Mouse (Mus musculus): ENCODE measurements around the gene Tmem260.

DNA sequence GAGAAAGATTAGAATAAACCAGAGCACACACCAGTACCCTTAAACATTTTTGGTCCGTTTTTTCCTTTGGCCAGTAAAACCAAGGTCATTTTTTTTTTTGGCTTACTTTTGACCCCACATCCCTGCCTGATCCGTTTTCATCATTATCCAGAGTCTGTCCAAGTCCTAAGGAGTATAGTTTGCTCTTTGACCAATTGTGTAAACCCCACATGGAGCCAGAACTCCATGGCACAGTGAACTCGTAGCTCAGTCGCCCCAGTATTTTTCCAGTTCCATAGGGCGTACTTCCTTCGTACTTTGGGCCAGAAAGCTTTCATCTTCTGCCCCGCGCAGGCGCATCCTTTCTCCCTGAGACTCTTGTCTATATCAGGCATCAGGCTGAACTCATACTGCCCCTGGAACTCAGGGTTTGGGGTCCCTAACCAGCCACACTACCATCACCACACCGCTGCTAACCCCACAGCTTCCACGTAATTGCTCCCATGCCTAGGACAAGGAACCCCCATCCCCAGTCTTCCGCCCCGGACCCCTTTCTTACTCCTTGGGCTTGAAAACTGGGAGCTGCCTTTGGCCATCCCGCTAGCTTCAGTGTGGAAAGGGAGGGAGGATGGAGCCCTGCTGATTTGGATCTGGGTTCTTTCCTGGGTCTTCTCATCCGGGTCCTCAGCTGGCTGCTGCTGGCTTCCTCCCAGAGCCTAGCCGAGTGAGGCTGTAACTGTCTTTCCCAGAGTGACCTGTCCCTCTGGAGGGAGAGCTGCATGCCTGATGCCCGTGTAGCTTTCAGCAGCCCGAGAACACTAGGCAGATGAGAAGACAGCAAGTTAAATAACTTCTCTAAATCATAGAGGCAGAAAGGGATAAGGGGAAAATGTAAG is 58.0 kb downstream of the Tmem260 start:
- TF ChIP-seq POLR2A (IDR thresholded peaks at IDR 0.05; ENCODE audit: low read depth, low read length) (no peak), CTCF (conservative IDR thresholded peaks at IDR 0.05 in 1 of 2, IDR thresholded peaks at IDR 0.05 in 1 of 2; ENCODE audit: low read depth in 2 of 2, low read length in 2 of 2) (no peak), CHD2 (IDR thresholded peaks at IDR 0.05; ENCODE audit: low read length) (no peak), IRF4 (IDR thresholded peaks at IDR 0.05; ENCODE audit: low read depth, low read length) (no peak), BHLHE40 (IDR thresholded peaks at IDR 0.05; ENCODE audit: low read depth, low read length) (no peak), NRF1 (IDR thresholded peaks at IDR 0.05; ENCODE audit: low read depth, low read length) (no peak), MAFK (IDR thresholded peaks at IDR 0.05; ENCODE audit: insufficient replicate concordance, low read length) (no peak), ETS1 (conservative IDR thresholded peaks at IDR 0.05; ENCODE audit: low read depth, low read length) (no peak), USF1 (IDR thresholded peaks at IDR 0.05; ENCODE audit: low read depth, low read length) (no peak), MXI1 (IDR thresholded peaks at IDR 0.05; ENCODE audit: low read depth, low read length) (no peak)

Measured in CH12.LX (cell line).